Mouse (Mus musculus): Measurements from ENCODE around the gene Pamr1.

DNA sequence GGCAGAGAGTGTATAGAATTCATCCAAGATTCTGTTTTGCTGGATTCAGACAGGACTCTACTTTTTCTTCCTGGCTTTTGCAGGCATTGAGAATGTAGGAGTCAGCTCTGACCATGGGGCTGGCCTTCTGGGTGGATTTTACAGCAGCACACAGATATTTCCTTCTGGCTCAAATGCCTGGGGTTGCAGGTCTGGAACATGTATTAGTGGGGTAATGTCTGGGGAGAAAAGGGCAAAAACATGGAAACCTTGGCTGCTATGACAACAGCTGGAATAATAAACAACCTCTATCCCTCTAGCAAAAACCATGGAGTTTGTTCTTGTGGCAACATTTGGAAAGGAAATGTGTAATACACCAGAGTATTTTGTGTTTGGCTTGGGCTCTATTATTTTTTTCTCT, 29.9 kb upstream of the Pamr1 start:
- TF ChIP-seq CTCF (IDR thresholded peaks at IDR 0.05; ENCODE audit: low read depth, low read length), result no peak
- no peak for TF ChIP-seq POLR2A (IDR thresholded peaks at IDR 0.05; ENCODE audit: extremely low read depth, insufficient read depth, low read length)
